Mouse (Mus musculus) embryo, embryonic 11 days (tissue): ENCODE results near the gene Ubc.
A peak's percentile ranks its signal among the peaks of the same experiment; 100 is the strongest.
"Not testable (repeated sequence)": the region's sequence is repeated elsewhere in the genome, so short reads cannot be mapped to it uniquely, and the experiment has no call there.

Experiments
- DNase-seq: peaks from one replicate; pipeline ENCODE4 v3.0.0-alpha.2; 2015

The Ubc gene

GRCm38 (mm10) chr5:125403481-125404465 is 13.8 kb upstream of the Ubc start:
- peak; percentile 78 for DNase-seq

DNA sequence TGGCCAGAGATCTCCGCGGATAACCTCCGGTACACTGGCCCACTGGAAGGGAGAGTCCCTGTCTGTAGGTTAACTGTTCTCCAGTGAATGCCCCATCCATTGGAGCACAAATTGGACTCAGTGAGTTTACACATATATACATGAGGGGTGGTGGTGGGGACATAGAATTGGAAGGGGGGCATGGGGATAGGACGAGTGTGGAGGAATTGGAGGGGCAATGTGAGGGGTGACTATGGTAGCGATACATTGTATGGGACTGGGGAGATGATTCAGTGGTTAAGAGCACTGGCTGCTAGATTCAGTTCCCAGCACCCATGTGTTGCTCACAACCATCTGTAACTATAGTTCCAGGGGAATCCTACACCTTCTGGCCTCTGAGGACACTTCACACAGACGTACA is 13.0 kb upstream of the Ubc start:
- DNase-seq: no peak

DNA sequence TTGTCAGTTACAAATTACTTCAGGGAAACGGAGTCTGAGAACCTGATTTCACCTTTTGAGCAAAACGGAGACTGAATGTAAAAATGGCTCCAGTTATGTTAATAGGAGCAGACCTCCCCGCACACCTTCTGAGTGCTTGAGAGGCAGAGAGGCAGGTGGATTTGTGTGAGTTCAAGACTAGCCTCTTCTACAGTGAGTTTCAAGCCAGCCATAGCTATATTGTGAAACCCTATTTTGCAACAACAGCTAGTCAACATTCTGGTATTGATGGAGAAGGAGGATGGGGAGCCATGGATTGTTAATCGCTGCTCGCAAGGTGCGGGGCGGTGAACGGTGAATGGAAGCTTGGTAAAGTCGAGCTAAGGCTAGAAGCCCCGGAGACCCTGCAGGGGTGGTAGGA is 12.5 kb upstream of the Ubc start:
- no peak for DNase-seq

DNA sequence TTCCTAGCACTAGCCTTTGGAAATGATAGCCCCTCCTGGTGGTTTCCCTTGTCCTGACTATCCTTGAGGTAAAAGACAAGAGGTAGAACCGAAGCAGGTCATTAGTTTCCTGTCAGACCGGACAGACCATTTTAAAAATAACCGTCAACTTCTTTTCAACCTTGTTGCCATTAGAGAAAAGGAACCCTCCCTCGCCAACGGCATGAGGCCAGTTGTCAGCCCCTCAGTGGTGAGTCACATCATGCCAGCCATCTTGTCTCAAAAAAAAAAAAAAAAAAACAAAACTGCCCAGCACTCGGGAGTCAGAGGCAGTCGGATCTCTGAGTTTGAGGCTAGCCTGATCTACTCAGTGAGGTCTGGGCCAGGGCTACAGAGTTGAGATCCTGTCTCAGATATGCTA is 10.9 kb upstream of the Ubc start:
- no peak for DNase-seq

DNA sequence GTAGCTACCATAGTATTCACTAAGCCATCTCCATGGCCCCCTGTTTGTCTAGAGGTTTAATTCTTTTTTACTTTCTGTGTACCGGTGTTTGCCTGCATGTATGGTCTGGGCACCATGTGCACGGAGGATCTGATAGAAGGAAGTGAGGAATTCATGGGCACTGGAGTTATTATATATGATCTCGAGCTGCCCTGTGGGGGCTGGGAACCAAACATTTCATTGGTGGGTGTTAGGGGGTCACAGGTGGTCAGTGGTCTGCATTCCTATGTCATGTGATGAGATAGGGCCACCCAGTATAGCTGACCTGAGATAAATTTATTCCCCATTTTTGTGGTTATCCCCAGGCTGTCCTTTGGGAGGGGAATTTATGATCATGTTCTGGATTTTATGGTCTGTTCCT is 5.0 kb upstream of the Ubc start:
- DNase-seq: no peak

DNA sequence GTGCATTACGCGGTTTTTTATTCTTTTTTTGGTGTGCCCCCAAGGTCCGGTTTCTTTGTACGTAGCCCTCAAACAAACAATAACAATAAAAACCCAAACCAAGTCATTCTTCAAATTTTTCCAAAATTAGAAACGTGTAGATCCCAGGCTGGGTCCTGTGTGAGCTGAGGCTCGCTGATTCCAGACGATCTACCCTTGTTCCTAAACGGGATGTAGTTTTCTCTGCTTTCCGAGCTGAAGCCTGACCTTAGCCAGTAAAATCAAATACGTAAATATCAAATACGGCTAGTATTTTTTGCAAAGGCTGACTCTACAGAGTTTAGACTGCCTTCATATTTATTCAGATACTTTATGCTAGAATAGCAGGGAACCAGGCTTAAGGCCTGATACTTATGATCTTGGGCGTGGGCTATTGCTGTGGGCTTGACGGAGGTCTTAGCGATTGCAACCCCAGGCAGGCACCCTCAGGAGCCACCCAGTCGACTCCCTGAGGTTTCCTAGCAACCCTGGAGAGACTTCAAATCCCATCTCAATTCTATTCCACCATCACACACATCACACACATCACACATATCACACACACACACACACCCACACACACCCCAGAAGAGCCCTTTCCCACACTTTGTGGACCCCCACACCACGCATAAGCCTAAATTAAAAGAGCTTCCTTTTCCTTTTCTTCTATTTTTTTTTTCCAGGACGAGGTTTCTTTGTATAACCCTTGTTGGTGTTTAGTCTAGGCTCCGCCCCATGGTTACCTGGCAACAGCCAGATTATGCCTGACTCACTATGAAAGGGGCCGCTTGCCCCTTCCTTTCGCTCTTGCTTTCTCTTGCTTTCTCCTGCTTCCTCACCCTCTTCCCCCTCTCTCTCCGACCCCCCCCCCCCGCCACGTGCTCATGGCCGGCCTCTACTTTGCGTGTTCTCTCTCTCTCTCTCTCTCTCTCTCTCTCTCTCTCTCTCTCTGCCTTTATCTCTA is 3.9 kb upstream of the Ubc start:
- DNase-seq: peak; percentile 93

- peak; percentile 95 for DNase-seq
These were observed 3.1 kb upstream of the Ubc start for GRCm38 (mm10) chr5:125392977-125393621.

GRCm38 (mm10) chr5:125392618-125392976 is 2.6 kb upstream of the Ubc start:
- no peak for DNase-seq

- not testable (repeated sequence) for DNase-seq
These were observed 2.2 kb upstream of the Ubc start for GRCm38 (mm10) chr5:125392176-125392575.

GRCm38 (mm10) chr5:125391609-125392008 is 1.6 kb upstream of the Ubc start:
- no peak for DNase-seq

GRCm38 (mm10) chr5:125390906-125391477 is 990 bp upstream of the Ubc start:
- no peak for DNase-seq

GRCm38 (mm10) chr5:125389131-125389578 is 847 bp downstream of the Ubc start, which contains the start of gene Gm10382:
TSS of gene Gm10382 (plus strand) at chr5:125389322.
- peak; percentile 86 for DNase-seq

DNA sequence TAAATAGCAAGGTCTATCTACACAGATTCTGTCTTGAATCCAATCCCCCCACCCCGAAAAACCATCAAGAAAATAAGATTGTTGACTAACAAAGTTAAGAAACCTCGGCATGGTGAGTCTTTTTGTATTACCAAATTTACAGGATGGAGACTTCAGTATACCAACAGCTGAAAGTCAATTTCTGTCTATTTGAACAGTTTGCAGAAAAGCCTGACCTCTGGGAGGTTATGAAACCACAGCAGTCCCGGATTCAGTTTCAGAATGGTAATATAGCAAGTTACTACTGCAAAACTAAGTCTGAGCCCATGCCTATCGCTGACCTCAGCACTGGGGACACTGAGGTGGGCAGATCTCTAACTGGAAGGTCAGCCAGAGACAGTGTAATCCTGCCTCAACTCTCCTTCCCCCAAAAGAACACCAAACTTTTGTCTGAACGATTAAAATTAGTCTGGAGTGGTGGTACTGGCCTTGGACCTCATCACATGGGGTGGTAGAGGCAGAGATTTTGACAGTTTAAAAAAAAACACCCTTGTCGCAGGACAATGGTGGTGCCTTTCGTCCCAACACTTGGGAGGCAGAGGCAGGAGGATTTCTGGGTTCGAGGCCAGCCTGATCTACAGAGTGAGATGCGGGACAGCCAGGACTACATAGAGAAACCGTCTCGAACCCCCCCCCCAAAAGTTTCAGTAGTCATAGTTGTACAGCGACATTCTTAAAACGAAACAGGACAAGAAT is 1.5 kb downstream of the Ubc start:
- no peak for DNase-seq

GRCm38 (mm10) chr5:125387295-125387694 is 2.7 kb downstream of the Ubc start:
- DNase-seq: not testable (repeated sequence)

DNA sequence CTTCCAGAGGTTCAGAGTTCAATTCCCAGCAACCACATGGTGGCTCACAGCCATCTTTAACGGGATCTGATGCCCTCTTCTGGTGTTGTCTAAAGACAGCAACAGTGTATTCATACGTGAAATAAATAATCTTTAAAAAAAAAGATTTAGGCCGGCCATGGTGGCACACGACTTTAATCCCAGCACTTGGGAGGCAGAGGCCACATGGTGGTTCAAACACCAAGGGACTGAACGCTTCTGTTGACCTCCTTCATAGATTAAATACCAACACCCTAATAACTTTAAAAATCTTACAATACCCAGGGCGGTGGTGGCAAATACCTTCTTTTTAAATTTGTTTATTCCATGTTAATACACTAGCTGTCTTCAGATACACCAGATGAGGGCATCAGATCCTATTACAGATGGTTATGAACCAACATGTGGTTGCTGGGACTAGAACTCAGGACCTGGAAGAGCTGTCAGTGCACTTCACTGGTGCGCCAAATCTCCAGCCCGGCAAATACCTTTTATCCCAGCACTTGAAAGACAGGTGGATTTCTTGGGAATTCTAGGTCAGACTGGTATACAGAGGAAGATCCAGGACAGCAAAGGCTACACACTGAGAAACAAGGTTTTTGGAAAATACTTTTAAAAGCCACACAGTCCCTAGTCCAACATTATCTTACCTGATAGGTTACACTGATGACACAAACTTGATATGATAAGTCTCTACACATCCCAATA is 4.6 kb downstream of the Ubc start:
- no peak for DNase-seq

DNA sequence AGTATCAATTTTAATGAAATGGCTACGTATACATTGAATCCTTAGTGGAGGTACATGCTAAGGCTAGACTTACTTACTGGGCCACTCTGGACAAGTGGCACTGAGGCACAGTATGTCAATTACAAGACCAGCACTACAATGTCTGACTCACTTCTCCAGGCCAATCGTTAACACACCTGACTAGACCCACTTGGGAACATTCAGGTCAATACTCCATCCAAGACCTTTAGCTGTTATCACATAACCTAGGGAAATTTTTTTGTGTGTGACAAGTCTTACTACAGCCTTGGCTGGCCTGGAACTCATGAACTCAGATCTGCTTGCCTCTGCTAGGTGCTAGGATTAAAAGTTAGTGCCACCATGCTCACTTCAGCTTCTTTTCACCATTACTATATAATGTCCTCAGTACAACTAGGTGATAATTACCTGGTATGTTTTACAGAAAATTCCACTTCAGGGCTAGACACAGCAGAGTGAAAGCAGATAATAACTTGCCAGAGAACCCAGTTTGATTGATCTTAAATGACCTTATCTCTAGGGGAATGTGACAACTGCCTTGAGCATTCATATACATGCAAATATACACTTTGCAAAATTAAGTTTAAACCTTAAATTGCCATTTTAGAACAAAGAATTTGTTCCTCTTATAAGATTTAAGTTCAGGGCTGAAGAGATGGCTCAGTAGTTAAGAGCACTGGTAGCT is 5.3 kb downstream of the Ubc start:
- DNase-seq: no peak

DNA sequence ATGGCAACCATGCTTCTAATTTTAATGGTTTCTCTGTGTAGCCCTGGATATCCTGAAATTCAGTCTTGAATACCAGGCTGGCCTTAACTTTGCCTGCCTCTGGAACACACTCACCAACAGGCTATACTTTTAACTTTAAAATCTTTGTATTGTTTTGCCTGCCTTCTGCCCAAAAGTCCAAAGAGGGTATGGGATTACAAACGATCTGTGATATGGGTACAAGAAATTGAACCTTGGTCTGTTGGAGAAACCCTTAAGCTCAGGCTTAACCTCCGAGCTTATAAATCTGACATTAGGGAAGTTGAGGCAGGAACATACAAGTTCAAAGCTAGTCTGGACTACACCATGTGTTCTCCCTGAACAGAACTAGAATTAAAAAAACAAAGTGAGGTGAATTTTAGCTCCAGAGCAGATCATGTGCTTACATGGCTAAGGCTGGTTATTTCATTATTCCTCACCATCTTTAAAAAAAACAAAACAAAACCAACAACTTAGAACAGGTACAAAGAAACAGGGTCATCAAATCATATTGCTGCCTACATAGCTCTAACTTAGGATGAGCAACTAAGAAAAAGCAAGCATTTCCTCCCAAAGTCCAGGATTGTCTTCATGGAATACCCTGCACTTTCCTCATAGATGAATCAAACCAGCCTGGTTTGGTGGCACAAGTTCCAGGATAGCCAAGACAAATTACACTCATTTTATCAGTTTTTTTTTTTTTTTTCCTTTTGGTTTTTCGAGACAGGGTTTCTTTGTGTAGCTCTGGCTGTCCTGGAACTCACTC is 6.2 kb downstream of the Ubc start:
- no peak for DNase-seq

- DNase-seq: peak; percentile 80
These were observed 7.1 kb downstream of the Ubc start for GRCm38 (mm10) chr5:125382673-125383558.
